Mouse (Mus musculus) liver, embryonic 14.5 days (tissue): ENCODE data around the gene Il12a.

Source experiments
- CTCF ChIP-seq: IDR thresholded peaks from 2 replicates; pipeline ENCODE4 v1.5.1; 2016; ENCODE audit warnings: antibody characterized with exemption, low read depth, control low read depth
- EP300 ChIP-seq: IDR thresholded peaks from 2 replicates; pipeline ENCODE4 v1.6.1; 2016; ENCODE audit warnings: antibody characterized with exemption, low read depth

GRCm38 (mm10) chr3:68698601-68699000 lies 8.2 kb downstream of the Il12a start:
- no peak for TF ChIP-seq EP300
- no peak for TF ChIP-seq CTCF
